22 mouse cellular contexts compared by ENCODE assay signal in the genomic region with DNA sequence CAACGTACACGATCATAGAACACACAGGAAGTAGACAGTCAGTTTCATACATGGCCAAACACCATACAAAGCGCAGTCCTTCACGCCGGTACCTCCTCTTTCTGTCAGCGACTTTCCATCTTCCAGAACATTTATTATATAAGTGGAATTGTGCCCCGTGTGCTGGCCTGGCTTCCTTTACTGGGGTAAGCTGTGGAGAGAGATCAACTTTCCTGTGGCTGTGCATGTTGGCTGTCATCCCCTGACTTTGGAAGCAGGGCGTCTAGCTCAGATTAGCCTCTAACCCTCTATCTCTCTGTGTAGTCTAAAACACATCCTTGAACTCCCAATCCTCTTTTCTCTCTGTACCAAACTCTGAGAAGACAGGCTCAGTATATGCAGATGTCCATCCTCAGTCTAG. TPM values are rescaled to one million over a fixed set of nuclear protein-coding genes. Genes with fewer than 3 reads are reported as not detected.
"Had no signal": no experiment of that assay in that cellular context is flagged by ENCODE, and none has a peak within 500 bp of the region (broad histone marks: within the 10 kb centered on the region; RNA-seq: fewer than 3 reads in every experiment).

No protein-coding gene starts in this region.

- ATAC-seq: midbrain, embryonic 13.5 days; midbrain, embryonic 16.5 days had no signal

- H3K4me2 ChIP-seq: lung, embryonic 14.5 days; midbrain, embryonic 13.5 days; neural tube, embryonic 13.5 days; neural tube, embryonic 15.5 days; stomach, embryonic 15.5 days had no signal

- H3K4me3 ChIP-seq: midbrain, embryonic 10.5 days; midbrain, embryonic 13.5 days; myocyte; neural tube, embryonic 13.5 days; neural tube, embryonic 15.5 days; stomach, embryonic 15.5 days had no signal

- H3K27ac ChIP-seq: midbrain, embryonic 10.5 days; midbrain, embryonic 13.5 days; neural tube, embryonic 13.5 days; neural tube, embryonic 15.5 days; stomach, embryonic 15.5 days; stomach, postnatal 0 days had no signal

- H3K9ac ChIP-seq: lung, embryonic 14.5 days; midbrain, embryonic 13.5 days; neural tube, embryonic 13.5 days; neural tube, embryonic 15.5 days; stomach, embryonic 15.5 days had no signal

- DNase-seq: lung, adult 18-20 months; lung, embryonic 14.5 days; lung, postnatal 10 days; lung, postnatal 4 days; retina, postnatal 1 day; right cerebral cortex, adult 18-20 months; right cerebral cortex, postnatal 25 days; right cerebral cortex, postnatal 4 days; thymus, adult 2 months; thymus, postnatal 25 days; thymus, postnatal 4 days had no signal

- H3K4me1 ChIP-seq: midbrain, embryonic 10.5 days; midbrain, embryonic 13.5 days; neural tube, embryonic 13.5 days; neural tube, embryonic 15.5 days; stomach, embryonic 15.5 days had no signal

- H3K27me3 ChIP-seq: midbrain, embryonic 13.5 days; neural tube, embryonic 13.5 days; neural tube, embryonic 15.5 days; stomach, embryonic 15.5 days had no signal

- H3K9me3 ChIP-seq: midbrain, embryonic 10.5 days; midbrain, embryonic 13.5 days; neural tube, embryonic 13.5 days; neural tube, embryonic 15.5 days; stomach, embryonic 15.5 days had no signal

RNA-seq across cellular contexts. Expression of gene Kcnj11, which starts 31.7 kb away (rescaled TPM):
- total RNA-seq: megakaryocyte, adult 5-6 weeks; megakaryocyte-erythroid progenitor cell, adult 5-6 weeks had no signal
- polyA plus RNA-seq: lung, embryonic 14.5 days; spleen, adult 2 months had no signal

RNA-seq across cellular contexts. Expression of gene Abcc6, which starts 38.7 kb away (rescaled TPM):
- total RNA-seq: megakaryocyte, adult 5-6 weeks; megakaryocyte-erythroid progenitor cell, adult 5-6 weeks had no signal
- polyA plus RNA-seq: myocyte had no signal
